In genomic region chr1:171033756-171034155, GRCm38 (mm10) we compare ENCODE assay signal across 8 mouse cellular contexts. TPM values are rescaled to one million over a fixed set of nuclear protein-coding genes. Genes with fewer than 3 reads are reported as not detected.
DNase-seq lines count a peak whose midpoint lies in the region; ATAC-seq lines count a peak whose summit lies in the region.

No protein-coding gene starts in this region.

- under 1% methylated on average over 20 of the region's 20 CpGs for WGBS in hindbrain, embryonic 15.5 days

- peaks cover 29% of the 10 kb centered on the region for H3K4me1 ChIP-seq in hindbrain, embryonic 15.5 days (replicated peaks)

- no peaks in the 10 kb centered on the region for H3K9me3 ChIP-seq in hindbrain, embryonic 15.5 days

- H3K36me3 ChIP-seq in hindbrain, embryonic 15.5 days = no peaks in the 10 kb centered on the region

- peak; percentile 87 for DNase-seq in R1 (ENCODE audit: low read depth, low spot score)
- peak; percentile 91 to 97 for DNase-seq in cerebellum, postnatal 36 days
- DNase-seq in frontal cortex, postnatal 36 days (ENCODE audit: low spot score in 2 of 2) = peak; percentile 94
- peak; percentile 68 for DNase-seq in left cerebral cortex, adult 11 months (ENCODE audit: low spot score)
- DNase-seq in lung, postnatal 4 days = peak; percentile 75 to 84
- DNase-seq in retina, postnatal 1 day = peak; percentile 89
- DNase-seq in urinary bladder, adult 18-20 months (ENCODE audit: low spot score in 2 of 2) = peak; percentile 78 to 84

- peak overlapping the region; percentile 50 for H3K4me3 ChIP-seq in hindbrain, embryonic 15.5 days

- H3K27ac ChIP-seq in hindbrain, embryonic 15.5 days (replicated peaks) = 0 out of 2 replicates have a peak overlapping the region, but pooled peaks have one; percentile 32

- peak overlapping the region; percentile 68 for H3K4me2 ChIP-seq in hindbrain, embryonic 15.5 days

- peak; percentile 77 for ATAC-seq in hindbrain, embryonic 15.5 days (ENCODE audit: low FRiP score, low read depth)

- H3K9ac ChIP-seq in hindbrain, embryonic 15.5 days = peak overlapping the region; percentile 40

- H3K27me3 ChIP-seq in hindbrain, embryonic 15.5 days = peaks cover 20% of the 10 kb centered on the region

RNA-seq across cellular contexts. Expression of gene Fcgr4, which starts 15.0 kb away (rescaled TPM):
- 0.27 and 1.0 TPM in 2 replicates for polyA plus RNA-seq in hindbrain, embryonic 15.5 days (2015; fragmentation: Nextera tagmentation; extraction: Ambion mirVana)

RNA-seq across cellular contexts. Expression of gene Fcgr3, which starts 31.0 kb away (rescaled TPM):
- 9.6 and 12.3 TPM in 2 replicates for polyA plus RNA-seq in hindbrain, embryonic 15.5 days (2015; fragmentation: Nextera tagmentation; extraction: Ambion mirVana)

RNA-seq across cellular contexts. Expression of gene Fcgr2b, which starts 57.4 kb away (rescaled TPM):
- 1.7 and 2.6 TPM in 2 replicates for polyA plus RNA-seq in hindbrain, embryonic 15.5 days (2015; fragmentation: Nextera tagmentation; extraction: Ambion mirVana)

Comparison
In these comparisons a context has a peak if more than half of its experiments do, and no peak if none do; other contexts are left out.
1. Peak in every context shown above with its lines: DNase-seq, ATAC-seq, H3K4me3 ChIP-seq and H3K27ac ChIP-seq.